9 mouse cellular contexts compared by ENCODE assay signal in genomic region chr11:49711981-49712554, GRCm38 (mm10). TPM values are rescaled to one million over a fixed set of nuclear protein-coding genes. Genes with fewer than 3 reads are reported as not detected.
DNase-seq lines count a peak whose midpoint lies in the region; ATAC-seq and TF ChIP-seq lines count a peak whose summit lies in the region.
"Had no signal": no experiment of that assay in that cellular context is flagged by ENCODE, and none has a peak within 500 bp of the region (broad histone marks: within the 10 kb centered on the region; RNA-seq: fewer than 3 reads in every experiment).

No protein-coding gene starts in this region.

- no peak for TF ChIP-seq CTCF in bone marrow macrophage, adult 2 months (IDR thresholded peaks at IDR 0.05; ENCODE audit: low read depth, low read length)

- peak overlapping the region; percentile 93 for H3K4me3 ChIP-seq in bone marrow macrophage, adult 2 months (ENCODE audit: insufficient read depth, low read length)

- TF ChIP-seq POLR2A in bone marrow macrophage, adult 2 months (IDR thresholded peaks at IDR 0.05; ENCODE audit: borderline replicate concordance, low read depth, low read length) = no peak

- peak; percentile 33 to 45 for DNase-seq in right cerebral cortex, postnatal 10 days (ENCODE audit: low spot score in 2 of 2)
- DNase-seq in right cerebral cortex, adult 2 months (ENCODE audit: low spot score in 2 of 2) = no peak
- peak; percentile 64 for DNase-seq in forelimb bud, embryonic 11.5 days (ENCODE audit: low read depth, low spot score)
- peak; percentile 17 for DNase-seq in kidney, adult 9 months
- peak; percentile 28 for DNase-seq in lung, postnatal 14 days
- DNase-seq in right cerebral cortex, postnatal 14 days = peak; percentile 14

- H3K27ac ChIP-seq in bone marrow macrophage, adult 2 months (ENCODE audit: insufficient read depth, low read depth, low read length) = peak overlapping the region; percentile 56

- no peak for ATAC-seq in monocyte, adult 5-6 weeks (replicated peaks; ENCODE audit: insufficient number of reproducible peaks, low FRiP score, low TSS enrichment, poor library complexity, severe bottlenecking)

- H3K4me1 ChIP-seq in bone marrow macrophage, adult 2 months (ENCODE audit: control insufficient read depth, insufficient read depth, low read length) = peaks cover 20% of the 10 kb centered on the region

RNA-seq across cellular contexts. Expression of gene Cnot6, which starts 0.5 kb away (rescaled TPM):
- polyA plus RNA-seq in bone marrow macrophage, adult 2 months (2012; ENCODE audit: insufficient read depth, insufficient read length, missing spikeins) = 33.5 and 37.6 TPM in 2 replicates
- total RNA-seq in monocyte, adult 5-6 weeks (2017) = 46.7 to 79.0 TPM (median 53.2 TPM) in 3 replicates

RNA-seq across cellular contexts. Expression of gene Scgb3a1, which starts 48.7 kb away (rescaled TPM):
- polyA plus RNA-seq in bone marrow macrophage, adult 2 months (2012; ENCODE audit: insufficient read depth, insufficient read length, missing spikeins) = not detected in 2 replicates
- total RNA-seq in monocyte, adult 5-6 weeks (2017) = not detected in 3 replicates
- total RNA-seq: gastrocnemius, adult 8-10 months had no signal

Comparison
In these comparisons a context has a peak if more than half of its experiments do, and no peak if none do; other contexts are left out.
1. DNase-seq: peak in right cerebral cortex, postnatal 10 days (2 of 2), forelimb bud, embryonic 11.5 days (single experiment), kidney, adult 9 months (single experiment), lung, postnatal 14 days (single experiment) and right cerebral cortex, postnatal 14 days (single experiment); none in right cerebral cortex, adult 2 months (0 of 2).